Mouse (Mus musculus): ENCODE measurements at regions not wholly inside any gene's neighbourhood (a gene's known extent, or its start where the extent isn't known, plus 50 kb on each side); places are given as distances from the start of the nearest gene placed in this dataset.

- DNase-seq: peak; percentile 26
- intact Hi-C loops (cut with DNase I): no loop called here
These were observed 1649.9 kb upstream of the Pcdh20 start for GRCm38 (mm10) chr14:90121071-90121470.

Measured in left cerebral cortex, postnatal 4 days (tissue).